Mouse (Mus musculus) gastrocnemius, adult 2 months (tissue): ENCODE measurements around the gene Rps16. TPM values are rescaled to one million over a fixed set of nuclear protein-coding genes. Genes with fewer than 3 reads are reported as not detected.
A peak's percentile ranks its signal among the peaks of the same experiment; 100 is the strongest.

Experiments used
- DNase-seq: peaks from one replicate; pipeline ENCODE4 v3.0.0; 2022
- H3K27ac ChIP-seq: fragments of 200-600 bp; 2 replicates; pipeline ENCODE4 v1.8.1; 2022; ENCODE audit warnings: mild to moderate bottlenecking
- H3K4me3 ChIP-seq: fragments of 200-600 bp; 2 replicates; pipeline ENCODE4 v1.8.1; 2022; ENCODE audit warnings: mild to moderate bottlenecking, moderate library complexity
- CTCF ChIP-seq: fragments of 200-600 bp; IDR thresholded peaks from 2 replicates; pipeline ENCODE4 v1.8.1; 2022; ENCODE audit warnings: antibody characterized with exemption, mild to moderate bottlenecking, moderate library complexity
- intact Hi-C: fragments of 180-260 bp; cut with DNase I; formaldehyde crosslinking; loops from one replicate; pipeline ENCODE4 v1.15.1; 2025
- long read RNA-seq, 2 experiments: library from polyadenylated mRNA; stranded (forward); transcript quantifications; one replicate each; pipeline ENCODE4 v2.0.0; 2021
- total RNA-seq, 2 experiments: library from RNA; stranded (reverse); gene quantifications; 2 replicates each; pipeline ENCODE4 v1.2.3; 2021

The Rps16 gene
- 100 to 1,000 TPM; 373 to 449 TPM for total RNA-seq
- long read RNA-seq, experiment 1, transcript Rps16-201 (5 exons, 1,109 nt), result major isoform, 205 of 209 reads
- long read RNA-seq, experiment 1, partial matches to known transcripts, result 2 of 209 reads
- long read RNA-seq, experiment 1, other reads (novel, unspliced or antisense), result 1 of 209 reads
- long read RNA-seq, experiment 2, transcript Rps16-201 (5 exons, 1,109 nt), result major isoform, 268 of 273 reads
- long read RNA-seq, experiment 2, partial matches to known transcripts, result 1 of 273 reads
- long read RNA-seq, experiment 2, other reads (novel, unspliced or antisense), result 4 of 273 reads

DNA sequence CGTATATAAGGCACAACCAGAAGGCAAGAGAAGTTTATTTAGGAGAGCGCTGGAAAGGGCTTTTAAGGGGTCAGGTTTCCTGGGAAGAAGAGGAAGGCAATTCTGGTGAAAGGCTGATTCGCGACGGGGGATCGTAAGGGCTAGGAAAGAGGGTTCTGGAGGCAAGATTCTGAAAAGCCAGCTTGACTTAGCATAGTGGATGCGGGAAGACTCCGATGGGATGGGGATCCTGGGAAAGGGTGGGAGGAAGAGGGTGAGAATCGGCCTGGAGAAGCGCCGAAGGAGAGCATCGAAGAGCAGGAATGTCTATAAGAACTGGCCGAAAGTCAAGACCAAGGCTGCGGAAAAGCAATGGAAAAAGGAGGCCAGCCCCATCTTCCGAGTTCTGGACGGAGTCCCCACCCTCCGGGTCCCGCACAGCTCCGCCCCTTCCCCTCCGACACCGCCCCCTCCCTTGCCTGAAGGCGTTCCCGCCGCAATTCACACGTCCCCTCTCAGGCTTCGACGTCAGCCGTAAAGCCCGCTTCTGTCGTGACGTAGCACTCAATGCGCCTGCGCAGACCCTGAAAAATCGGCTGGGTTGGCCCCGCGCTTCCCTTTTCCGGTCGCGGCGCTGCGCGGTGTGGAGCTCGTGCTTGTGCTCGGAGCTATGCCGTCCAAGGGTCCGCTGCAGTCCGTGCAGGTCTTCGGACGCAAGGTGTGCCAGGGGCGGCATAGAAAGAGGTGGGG, at the start of gene Rps16:
Rps16 (plus strand) TSS at position 498 of the 729 bp plus-strand sequence.
- Histone ChIP-seq H3K4me3 (peak within 1 kb of the TSS; percentile 91), H3K27ac (peak within 1 kb of the TSS; percentile 92)
- DNase-seq, result peak; percentile 99
- intact Hi-C loops, result no loop called here
- TF ChIP-seq CTCF, result no peak

DNA sequence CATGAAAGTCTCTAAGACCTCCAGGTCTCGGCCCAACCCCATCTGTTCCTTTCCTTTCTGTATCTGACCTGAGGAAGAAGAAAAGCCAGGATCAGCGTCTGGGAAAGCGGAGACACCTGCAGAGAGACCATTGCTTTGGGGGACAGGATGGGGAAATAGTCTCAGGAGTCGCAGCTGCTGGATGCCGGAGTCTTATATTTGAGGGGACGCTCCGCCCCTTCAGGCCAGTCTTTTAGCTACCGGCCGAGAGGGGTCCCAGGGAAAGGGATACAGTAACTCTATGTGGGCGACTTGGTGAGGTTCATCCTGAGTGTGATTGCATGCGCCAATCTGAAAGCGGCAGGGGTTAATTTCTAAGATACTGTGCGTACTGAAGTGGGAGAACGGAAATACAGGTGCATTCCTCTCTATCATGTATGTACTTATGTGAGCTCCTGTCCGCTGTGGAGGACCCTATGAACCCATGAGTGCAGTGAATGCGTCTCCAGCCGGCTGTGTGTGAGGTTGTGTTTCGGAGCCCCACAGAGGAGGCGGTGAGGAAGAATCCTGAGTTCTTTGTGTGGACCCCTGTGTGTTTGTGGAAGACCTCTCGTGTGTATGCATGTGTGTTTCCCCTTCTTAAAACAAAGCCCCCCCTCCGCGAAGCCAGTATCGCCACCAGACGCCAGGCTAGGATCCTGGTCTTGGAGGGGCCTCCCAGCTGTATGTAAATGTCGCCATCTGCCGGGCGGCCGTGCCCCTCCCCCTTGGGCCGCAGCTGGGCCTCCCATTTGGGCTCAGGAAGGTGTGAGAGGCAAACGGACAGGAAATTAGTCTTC, 48.6 kb upstream of the Rps16 start, which contains the start of gene Dll3:
Dll3 (minus strand) TSS at position 623 of the 818 bp plus-strand sequence.
- Histone ChIP-seq H3K27ac (no peak within 1 kb of the TSS), H3K4me3 (peak within 1 kb of the TSS; percentile 50)
- TF ChIP-seq CTCF, result peak; percentile 70
- DNase-seq, result peak; percentile 72
- intact Hi-C loops, result loop anchor here (5.0 kb wide), 3 partner anchors 90 to 155 kb away; partner anchors contain the start of gene Fbl

DNA sequence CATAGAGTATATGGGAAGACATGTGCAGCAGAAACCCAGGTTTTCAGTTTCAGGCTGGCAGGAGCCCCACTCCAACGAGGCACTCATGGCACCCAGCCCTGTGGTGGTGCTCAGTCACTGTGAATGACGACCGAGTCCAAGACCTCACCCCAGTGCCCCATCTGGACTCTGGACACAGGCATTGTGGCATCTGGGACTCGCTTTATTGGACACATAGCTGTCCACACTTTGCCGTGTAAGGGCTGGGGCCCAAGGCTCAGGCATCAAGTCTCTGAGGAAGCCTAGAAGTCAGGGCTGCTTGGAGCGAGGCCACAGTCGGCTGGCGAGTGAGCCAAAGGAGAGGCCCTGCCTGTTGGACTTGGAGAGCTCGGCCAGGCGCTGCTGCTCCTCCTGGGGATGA, 44.8 kb upstream of the Rps16 start:
- DNase-seq, result no peak
- intact Hi-C loops, result no loop called here
- no peak overlapping the region for H3K27ac ChIP-seq
- H3K4me3 ChIP-seq, result no peak overlapping the region
- no peak for TF ChIP-seq CTCF

DNA sequence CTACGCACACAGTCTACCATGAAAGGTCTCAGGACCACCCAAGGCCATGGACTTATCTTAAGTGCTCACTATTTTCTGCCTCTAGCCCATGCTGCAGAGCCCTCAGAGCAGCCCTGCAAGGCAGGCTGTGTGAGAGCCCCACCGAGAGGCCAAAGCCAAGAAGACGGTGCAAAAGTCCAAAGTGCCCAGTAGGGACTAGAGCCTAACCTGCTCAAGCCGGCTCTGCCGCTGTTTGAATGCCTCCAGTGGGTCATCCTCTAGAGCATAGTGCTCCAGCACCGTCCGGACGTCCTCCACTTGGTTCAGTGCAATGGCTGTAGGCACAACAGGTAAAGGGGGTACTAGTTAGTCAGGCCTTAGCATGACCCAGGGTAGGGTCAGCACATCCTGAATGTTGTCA, 44.2 kb upstream of the Rps16 start:
- no peak overlapping the region for H3K27ac ChIP-seq
- TF ChIP-seq CTCF, result no peak
- no peak overlapping the region for H3K4me3 ChIP-seq
- intact Hi-C loops, result no loop called here
- DNase-seq, result no peak

DNA sequence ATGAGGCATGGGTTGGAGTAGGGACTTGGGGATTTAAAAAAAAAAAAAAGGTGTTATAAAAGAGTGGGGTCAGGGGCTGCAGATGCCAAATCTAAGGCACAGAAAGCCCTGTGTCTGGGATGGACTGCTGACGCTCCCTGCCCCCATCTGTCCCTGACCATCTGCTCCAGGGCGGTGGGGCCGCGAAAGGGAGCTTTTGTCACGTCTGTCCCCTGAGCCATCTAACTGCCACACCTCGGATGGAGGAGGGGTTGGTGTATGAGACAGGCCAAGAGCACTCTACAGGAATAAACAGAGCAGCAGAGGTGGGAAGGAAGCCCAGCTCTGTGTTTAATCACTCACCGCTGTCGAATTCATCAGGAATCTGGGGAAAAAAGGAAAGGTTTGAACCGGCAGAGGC, 40.7 kb upstream of the Rps16 start:
- DNase-seq, result no peak
- Histone ChIP-seq H3K27ac (no peak overlapping the region), H3K4me3 (no peak overlapping the region)
- TF ChIP-seq CTCF, result no peak
- intact Hi-C loops, result loop anchor here (5.0 kb wide), 1 partner anchor 32 kb away; the partner anchor contains the start of gene Eid2b

DNA sequence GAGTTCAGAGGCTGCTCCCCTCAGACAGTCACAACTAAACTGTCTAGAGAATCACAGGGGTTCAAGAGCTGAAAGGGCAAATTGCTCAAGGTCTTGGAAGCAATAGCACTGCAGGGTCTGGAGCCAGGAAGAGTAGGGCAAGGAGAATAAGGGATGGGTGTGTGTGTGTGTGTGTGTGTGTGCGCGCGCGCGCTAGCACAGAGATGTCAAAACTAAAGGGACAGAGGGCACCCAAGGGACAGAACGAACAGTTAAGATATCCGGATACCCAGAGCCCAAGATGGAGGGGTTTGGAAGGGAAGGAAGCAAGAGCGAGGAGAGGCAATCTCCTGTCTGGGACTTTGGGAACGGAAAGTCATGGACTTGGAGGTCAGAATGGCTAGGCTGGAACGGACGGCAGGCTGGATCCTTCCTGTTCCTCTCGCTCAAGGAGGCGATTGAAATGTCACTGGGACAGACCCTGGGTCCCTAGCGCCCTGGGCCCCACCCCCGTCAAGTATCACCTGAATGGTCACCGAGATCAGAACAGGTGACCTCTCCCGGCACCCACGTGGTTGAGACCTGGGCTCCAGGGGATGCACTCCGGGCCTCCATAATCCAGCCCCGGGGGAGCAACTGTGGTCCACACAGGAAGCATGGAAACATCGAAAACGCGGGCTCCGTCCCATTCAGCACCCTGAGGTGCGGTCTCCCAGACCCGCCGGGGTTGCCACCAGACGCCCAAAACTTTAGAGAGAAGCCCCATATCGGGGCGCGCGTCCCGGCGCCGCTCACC, 39.1 kb upstream of the Rps16 start:
- Histone ChIP-seq H3K27ac (peak overlapping the region; percentile 89), H3K4me3 (peak overlapping the region; percentile 75)
- no peak for DNase-seq
- no peak for TF ChIP-seq CTCF
- intact Hi-C loops, result loop anchor here (5.0 kb wide), 1 partner anchor 34 kb away; the partner anchor contains the start of gene Eid2b

DNA sequence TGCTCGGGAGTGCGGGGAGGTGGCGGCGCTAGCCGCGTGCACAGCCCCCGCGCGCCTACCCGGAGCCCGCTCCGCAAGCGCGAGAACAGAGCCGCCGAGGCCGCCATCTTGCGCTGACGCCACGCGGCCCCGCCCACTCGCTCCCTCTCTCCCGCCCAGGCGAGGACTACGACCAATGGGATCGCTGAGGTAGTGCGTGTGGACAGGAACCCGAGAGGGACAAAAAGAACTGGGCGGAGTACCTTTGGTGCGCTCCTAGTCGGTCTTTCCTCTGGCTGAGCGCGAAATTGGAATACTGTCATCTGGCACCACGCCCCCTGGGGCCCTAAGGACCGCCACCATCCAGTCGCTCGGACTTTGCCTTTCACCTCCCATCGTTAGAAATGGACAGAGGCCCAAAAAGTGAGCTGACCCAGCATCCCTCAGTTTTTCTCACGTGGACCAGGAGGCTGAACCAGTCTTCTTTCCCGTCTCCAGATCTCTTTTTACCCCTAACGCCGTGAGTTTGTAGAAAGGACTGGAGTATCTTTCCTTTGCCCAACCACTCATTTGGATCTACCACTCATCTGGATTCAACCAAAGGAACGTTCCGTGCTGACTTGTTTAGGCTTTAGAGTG, 38.4 kb upstream of the Rps16 start, which contains the start of gene Timm50:
Timm50 (minus strand) TSS at position 147 of the 618 bp plus-strand sequence.
- peak; percentile 98 for DNase-seq
- Histone ChIP-seq H3K27ac (peak within 1 kb of the TSS; percentile 89), H3K4me3 (peak within 1 kb of the TSS; percentile 75)
- intact Hi-C loops, result loop anchor here (5.0 kb wide), 1 partner anchor 35 kb away; the partner anchor contains the start of gene Eid2b
- TF ChIP-seq CTCF, result no peak

DNA sequence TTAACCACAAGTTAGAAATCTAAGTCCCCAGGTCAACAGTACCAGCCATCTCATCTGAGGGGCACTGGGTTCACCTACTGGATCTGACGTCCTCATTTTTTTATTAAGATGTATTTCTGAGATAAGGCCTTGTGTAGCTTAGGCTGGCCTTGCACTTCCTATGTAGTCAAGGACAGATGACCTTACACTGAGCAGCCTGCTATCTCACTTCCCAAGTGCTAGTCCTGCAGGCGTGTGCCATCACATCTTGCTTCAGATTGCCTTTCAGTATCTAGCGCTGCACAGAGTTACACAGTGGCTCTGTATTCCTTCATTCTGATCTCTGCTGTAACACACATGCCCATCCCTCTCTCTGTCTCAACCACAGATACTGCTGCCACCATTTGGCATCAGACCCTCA, 32.4 kb upstream of the Rps16 start:
- intact Hi-C loops, result no loop called here
- H3K4me3 ChIP-seq, result no peak overlapping the region
- DNase-seq, result no peak
- H3K27ac ChIP-seq, result no peak overlapping the region
- TF ChIP-seq CTCF, result no peak

DNA sequence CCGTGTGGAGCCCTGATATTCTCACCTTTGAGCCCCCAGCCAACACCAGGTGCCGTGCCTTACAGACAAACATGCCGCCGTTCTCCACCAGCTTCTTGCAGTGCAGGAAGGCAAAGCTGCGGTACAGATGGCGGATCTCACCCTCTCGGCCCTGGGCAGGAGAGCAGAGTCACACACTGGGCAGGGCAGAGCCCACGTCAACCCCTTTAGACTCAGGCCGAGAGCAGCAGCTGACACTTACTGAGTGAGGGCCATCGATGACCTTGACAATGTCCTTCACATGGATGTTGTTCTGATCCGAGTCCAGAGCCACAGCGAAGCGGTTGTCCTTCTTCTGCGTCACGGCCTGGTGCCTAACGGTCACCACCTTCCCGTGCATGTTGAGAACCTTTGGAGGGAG, 31.7 kb upstream of the Rps16 start:
- DNase-seq, result no peak
- H3K4me3 ChIP-seq, result no peak overlapping the region
- intact Hi-C loops, result no loop called here
- no peak overlapping the region for H3K27ac ChIP-seq
- no peak for TF ChIP-seq CTCF

DNA sequence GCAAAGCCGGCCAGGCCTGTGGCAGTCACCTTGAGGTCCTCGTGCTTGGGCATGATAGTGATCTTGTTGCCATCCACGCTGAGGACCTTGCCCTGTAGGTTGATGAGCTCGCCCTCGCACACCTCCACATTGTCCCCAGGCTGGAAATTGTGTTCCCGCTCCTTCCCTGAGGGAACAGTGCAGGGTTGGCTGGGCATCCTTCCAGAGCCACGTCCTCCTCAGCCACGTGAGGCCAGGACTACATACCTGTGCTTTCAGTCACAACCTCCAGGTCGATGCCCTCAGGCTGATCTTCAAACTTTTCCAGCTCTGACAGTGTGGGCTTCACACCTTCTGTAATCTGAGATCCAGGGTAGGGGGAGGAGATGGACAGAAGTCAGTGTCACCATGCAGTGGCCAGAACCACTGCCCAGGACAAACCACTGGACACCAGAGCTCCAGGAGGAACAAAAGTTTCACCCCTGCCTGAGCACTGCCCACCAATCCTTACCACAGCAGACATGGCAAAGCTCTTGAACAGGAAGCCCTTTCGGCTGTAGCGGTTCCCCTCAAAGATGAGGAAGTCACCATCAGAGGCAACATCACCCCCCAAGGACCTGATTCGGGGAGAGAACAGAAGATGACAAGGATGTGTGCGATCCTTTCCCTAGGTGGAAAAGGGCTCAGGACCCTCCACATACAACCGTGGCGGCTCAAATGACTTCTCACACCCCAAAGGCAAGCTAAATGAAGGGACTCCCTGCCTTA, 28.3 kb upstream of the Rps16 start:
- Histone ChIP-seq H3K4me3 (no peak overlapping the region), H3K27ac (no peak overlapping the region)
- intact Hi-C loops, result no loop called here
- DNase-seq, result no peak
- no peak for TF ChIP-seq CTCF

DNA sequence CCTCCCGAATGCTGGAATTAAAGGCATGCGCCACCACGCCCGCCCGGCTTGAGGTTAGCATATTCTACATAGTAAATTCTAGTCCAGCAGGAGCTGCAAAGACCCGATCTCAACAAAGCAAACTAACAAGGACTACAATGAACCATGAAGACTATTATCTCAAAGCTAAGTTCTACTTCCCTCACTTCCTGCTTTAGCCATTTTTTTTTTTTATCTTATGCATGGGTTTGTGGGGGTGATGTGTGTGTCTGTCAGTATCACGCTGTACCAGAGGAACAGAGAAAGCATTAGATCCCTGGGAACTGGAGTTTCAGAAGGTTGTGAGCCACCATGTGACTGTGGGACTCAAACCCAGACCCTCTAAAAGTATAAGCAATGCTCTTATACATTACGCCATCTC, 25.2 kb upstream of the Rps16 start:
- intact Hi-C loops, result no loop called here
- H3K27ac ChIP-seq, result no peak overlapping the region
- TF ChIP-seq CTCF, result no peak
- no peak overlapping the region for H3K4me3 ChIP-seq
- DNase-seq, result no peak
